Mouse (Mus musculus) heart, postnatal 10 days (tissue): Measurements from ENCODE around the gene Nfe2l1. TPM values are rescaled to one million over a fixed set of nuclear protein-coding genes. Genes with fewer than 3 reads are reported as not detected.
"Not testable (repeated sequence)": the region's sequence is repeated elsewhere in the genome, so short reads cannot be mapped to it uniquely, and the experiment has no call there.

ENCODE experiments used
- DNase-seq, 2 experiments: peaks; one replicate each; pipeline ENCODE4 v3.0.0; 2021
- intact Hi-C: fragments of 180-260 bp; cut with DNase I; formaldehyde crosslinking; loops from one replicate; pipeline ENCODE4 v1.15.1; 2025
- total RNA-seq, 2 experiments: library from RNA; stranded (reverse); gene quantifications; 2 replicates each; pipeline ENCODE4 v1.2.3; 2021

Nfe2l1 gene
- total RNA-seq, 2 experiments from 2014 or later, result 302 to 348 TPM

- DNase-seq, result peak; percentile 87 to 89
- intact Hi-C loops, result no loop called here
These were observed 5.6 kb downstream of the Nfe2l1 start for GRCm38 (mm10) chr11:96823880-96824782.

DNA sequence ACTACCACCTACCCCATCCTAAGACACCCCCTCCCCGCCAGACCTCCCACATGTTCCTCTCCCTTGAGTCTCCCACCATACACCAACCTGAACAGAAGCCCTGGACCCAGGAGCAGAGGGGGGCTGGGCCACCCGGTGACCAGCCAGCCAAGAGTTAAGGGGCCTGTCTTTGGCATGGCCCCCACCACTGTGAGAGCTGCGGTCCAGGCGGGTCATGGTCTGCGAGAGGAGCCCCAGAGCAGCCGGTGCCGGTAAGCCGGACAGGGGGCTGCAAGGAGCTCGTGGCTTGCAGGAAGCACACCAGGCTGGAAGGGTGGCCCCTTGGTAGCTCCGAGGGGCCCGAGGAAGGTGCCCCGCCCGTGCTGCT lies 6.3 kb downstream of the Nfe2l1 start:
- DNase-seq, result peak in 1 of 2 experiments; percentile 18
- intact Hi-C loops, result no loop called here

DNA sequence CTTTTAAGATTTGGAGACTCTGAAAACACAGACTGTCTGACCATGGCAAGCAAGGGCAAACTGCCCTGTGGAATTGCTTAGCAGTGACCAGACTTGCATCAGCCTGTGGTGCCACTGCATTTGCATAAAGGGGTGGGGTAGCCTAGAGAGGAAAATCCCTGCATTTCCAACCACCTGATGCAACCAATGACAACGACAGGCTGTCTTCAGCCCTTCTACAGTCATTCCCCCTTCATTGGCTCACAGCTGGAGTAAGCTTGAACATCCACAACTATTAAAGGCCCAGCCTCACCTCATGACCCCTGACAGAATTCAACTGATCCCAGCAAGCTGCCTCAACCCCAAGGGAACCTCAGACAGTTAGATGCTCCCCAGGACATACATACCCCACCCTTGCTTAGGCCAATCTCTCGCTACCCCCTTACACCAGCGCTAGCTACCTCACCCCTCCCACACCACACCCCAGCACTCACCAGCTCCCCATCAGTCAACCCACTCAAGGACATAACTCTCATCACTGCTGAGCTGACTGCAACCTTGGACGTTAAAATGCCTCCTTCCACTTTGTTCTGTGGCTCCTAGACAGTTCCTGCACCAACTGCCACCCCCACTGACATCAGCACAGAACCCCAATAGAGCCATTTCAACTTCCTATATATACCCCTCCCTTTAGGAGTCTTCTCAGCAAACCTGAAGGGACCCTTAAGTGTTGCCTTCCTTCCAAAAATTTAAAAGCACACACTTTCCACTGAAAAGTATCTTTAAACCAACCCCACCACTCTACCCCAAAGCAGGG lies 6.9 kb downstream of the Nfe2l1 start:
- intact Hi-C loops, result no loop called here
- DNase-seq, result peak in 1 of 2 experiments; percentile 20

DNA sequence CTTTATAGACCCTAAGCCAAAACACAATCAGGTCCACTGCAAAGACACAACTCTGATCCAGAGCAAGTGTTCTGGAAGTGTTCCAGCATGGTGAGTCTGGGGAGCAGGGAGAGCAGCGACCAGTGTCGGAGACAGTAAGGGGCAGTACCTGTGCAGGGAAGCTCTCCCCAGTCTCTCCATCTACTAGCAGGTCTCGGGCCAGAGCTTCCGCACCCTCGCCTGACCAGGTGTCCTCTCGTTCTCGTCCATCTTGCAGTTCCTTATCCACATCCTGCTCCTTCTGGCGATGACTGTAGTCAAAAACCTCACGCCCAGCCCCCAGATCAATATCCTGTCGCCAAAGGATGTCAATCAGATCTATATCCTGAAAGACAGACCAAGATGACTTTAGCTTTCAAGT lies 7.8 kb downstream of the Nfe2l1 start:
- intact Hi-C loops, result no loop called here
- DNase-seq, result no peak

DNA sequence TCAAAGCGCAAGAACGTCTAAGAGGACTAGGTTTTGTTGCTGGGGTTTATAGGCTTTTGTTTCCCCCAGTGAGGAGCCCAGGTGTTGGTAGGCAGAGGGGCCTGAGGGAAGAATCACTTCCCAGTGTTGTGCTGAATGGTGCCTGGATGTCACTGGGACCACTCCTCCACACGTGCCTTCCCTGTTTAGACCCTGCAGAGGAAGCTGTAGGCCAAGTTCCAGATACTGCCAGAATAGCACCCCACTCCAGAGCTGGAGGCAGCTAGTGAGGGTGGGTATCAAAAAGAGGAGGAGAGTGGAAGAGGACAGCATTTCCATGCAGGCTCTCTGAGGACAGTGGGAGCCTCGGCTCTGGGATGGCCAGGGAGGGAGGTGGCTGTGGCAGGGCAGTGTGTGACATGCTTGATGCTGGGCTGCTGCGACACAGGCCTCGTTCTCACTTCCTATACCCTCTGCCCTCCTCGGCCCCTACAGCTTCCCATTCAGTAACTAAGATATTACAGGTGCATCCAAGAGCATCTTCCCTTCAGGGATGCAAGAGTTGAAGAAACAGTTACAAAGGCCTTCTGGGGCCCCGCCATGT lies 11.5 kb downstream of the Nfe2l1 start:
- intact Hi-C loops, result no loop called here
- DNase-seq, result no peak

GRCm38 (mm10) chr11:96816979-96817378 lies 12.8 kb downstream of the Nfe2l1 start:
- DNase-seq, result no peak
- intact Hi-C loops, result no loop called here

GRCm38 (mm10) chr11:96816494-96816893 lies 13.3 kb downstream of the Nfe2l1 start:
- intact Hi-C loops, result no loop called here
- DNase-seq, result no peak

DNA sequence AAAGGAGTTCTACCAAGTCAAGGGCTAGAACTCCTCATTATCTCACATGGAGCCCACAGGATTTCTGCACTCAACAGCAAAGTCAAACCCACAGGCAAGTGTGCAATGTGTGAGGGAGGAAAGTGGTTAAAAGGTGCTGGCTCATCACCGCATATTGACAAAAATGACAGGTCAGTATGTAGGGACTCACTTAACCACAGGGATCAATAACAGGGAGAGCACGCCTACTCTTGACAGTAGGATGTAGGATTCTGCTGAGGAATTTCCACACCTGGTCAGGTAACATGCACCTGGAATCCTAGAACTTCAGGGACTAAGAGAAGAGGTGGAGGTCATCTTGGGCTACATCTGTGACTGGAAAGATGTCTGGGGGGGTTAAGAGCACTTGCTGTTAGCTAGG lies 13.9 kb downstream of the Nfe2l1 start:
- intact Hi-C loops, result no loop called here
- no peak for DNase-seq

GRCm38 (mm10) chr11:96814443-96814842 lies 15.3 kb downstream of the Nfe2l1 start:
- intact Hi-C loops, result no loop called here

DNA sequence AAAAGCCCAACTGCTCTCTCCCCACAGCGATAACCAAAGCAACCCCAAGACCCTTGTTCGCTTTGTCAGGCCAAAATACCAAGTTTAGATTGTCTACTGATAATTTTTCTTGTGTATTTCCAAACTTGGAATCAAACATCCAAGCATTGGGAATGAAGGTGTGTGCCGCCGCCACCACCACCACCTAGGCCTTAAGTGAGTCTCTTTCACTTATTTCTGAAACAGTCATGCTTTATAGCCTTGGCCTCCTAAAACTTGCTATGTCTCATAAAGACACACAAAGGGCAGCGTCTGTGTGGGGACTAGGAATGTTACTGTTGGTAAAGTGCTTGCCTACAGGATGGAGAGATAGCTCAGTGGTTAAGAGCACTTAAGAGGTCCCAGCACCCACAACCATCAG lies 15.8 kb downstream of the Nfe2l1 start:
- intact Hi-C loops, result no loop called here
- DNase-seq, result no peak

More at GRCm38 (mm10) chr11:96814443-96814842, 15.3 kb downstream of the Nfe2l1 start:
- DNase-seq, result no peak

DNA sequence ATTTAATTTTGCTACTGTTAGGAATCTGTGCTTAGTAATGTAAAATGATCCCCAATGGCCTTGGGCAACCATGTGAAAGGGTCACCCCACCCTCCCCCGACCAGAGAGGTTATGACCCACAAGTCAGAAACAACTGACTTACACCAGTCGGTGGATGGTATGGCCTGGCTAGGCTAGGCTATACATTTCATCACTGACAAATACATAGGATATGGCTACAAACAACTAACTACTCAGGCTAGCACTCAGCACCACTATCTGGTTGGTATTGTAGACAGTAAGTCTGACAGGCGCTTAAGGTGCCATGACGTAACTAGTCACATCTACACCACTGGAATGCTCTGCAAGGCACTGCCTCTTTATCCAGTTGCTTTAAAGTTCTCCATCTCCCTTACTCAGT lies 16.3 kb downstream of the Nfe2l1 start:
- no peak for DNase-seq
- intact Hi-C loops, result no loop called here

DNA sequence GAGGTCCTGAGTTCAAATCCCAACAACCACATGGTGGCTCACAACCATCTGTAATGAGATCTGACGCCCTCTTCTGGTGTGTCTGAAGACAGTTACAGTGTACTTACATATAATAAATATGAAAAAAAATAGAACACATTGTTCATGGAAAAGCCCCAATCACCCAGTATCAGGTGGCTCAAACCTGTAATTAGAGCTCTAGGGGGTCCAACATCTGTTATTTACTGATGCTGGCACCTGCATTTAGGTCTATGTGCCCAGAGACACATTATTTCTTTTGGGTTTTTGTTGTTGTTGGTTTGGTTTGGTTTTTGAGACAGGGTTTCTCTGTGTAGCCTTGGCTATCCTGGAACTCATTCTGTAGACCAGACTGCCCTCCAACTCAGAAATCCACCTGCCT lies 18.6 kb downstream of the Nfe2l1 start:
- intact Hi-C loops, DNase-seq: not testable (repeated sequence)

DNA sequence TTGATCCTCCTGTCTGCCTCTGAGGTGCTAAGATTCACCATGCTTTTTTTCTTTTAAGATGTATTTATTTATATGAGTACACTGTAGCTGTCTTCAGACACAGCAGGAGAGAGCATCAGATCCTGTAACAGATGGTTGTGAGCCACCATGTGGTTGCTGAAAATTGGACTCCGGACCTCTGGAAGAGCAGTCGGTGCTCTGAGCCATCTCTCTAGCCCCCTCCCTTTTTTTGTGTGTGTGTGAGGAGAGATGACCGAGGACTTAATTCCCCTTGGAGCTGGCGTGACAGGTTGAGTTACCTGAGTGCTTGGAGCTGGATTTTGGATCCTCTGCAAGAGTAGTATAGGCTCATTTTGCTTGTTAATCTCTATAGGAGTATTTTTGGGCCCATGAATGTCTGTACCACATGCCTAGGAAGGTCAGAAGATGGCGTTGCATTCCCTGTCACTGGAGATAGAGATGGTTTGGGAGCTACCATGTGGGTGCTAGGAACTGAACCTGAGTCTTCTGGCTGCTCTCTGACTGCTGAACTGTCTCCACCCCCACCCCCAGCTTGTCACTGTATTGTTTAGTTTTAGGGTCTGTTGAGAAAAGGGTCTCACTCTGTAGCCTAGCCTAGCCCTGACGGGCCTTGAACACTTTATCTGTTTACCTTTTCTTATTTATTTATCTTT lies 20.1 kb downstream of the Nfe2l1 start:
- DNase-seq, result no peak
- intact Hi-C loops, result no loop called here

DNA sequence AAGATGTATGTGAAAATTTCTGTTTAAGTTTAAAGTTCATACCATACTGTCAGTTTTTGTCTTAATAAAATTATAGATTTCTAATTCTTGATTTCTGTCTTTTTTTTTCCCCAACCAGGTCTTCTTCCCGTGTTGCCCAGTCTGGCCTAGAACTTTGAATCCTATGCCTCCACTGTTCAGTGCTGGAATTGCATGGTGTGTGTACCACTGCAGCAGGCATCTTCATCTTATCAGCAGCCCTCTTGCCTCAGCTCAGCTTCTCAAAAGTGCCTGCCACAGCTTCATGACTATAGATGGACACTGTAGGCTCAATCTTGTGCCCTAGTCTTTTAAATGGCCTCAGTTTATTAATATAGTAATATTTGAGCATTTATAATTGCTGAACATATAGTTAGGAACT lies 21.7 kb downstream of the Nfe2l1 start:
- intact Hi-C loops, result no loop called here
- peak in 1 of 2 experiments; percentile 20 for DNase-seq

DNA sequence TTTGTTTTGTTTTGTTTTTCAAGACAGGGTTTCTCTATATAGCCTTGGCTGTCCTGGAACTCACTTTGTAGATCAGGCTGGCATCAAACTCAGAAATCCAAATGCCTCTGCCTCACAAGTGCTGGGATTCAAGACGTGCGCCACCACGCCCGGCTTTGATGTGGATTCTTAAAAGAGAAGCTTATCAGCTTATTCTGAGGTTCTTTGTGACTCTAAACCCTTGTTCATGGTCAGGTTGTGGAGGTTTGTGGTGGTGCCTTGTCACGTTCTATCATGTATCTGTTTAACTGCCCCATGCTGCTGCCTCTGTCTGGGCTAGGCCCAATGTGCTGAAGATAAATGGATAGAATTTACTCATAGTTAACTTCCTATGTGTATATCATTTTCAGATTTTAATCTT lies 24.2 kb downstream of the Nfe2l1 start:
- intact Hi-C loops, result no loop called here

DNA sequence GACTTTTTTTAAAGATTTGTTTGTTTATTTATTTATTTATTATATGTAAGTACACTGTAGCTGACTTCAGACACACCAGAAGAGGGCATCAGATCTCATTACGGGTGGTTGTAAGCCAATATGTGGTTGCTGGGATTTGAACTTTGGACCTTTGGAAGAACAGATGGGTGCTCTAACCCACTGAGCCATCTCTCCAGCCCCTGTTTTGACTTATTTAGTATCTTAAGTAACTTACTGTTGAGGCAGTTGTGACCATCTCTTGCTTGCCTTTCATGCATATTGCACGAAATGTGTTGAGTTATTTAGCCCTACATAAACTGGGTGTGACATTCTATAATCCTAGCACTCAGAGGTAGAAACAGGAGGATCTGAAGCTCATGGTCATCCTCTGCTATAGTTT lies 30.3 kb downstream of the Nfe2l1 start:
- no peak for DNase-seq
- intact Hi-C loops, result no loop called here

More for the DNA sequence above, 24.2 kb downstream of the Nfe2l1 start:
- DNase-seq, result no peak

GRCm38 (mm10) chr11:96796586-96796985 lies 33.2 kb downstream of the Nfe2l1 start:
- DNase-seq, result no peak
- intact Hi-C loops, result no loop called here

DNA sequence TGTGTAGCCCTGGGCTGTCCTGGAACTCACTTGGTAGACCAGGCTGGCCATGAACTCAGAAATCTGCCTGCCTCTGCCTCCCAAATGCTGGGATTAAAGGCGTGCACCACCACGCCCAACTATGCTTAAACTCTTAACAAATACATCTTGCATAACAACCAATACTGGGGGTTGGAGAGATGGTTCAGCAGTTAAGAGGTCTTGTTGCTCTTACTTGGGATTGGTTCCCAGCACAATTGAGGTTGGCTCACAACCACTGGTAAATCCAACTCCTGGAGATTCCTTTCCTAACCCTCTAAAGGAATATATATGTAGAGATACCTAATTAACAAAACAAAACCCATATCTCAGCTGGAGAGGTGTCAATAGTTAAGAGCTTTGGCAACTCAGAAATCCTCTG lies 33.7 kb downstream of the Nfe2l1 start:
- intact Hi-C loops, result no loop called here
- no peak for DNase-seq

- intact Hi-C loops, result no loop called here
- DNase-seq, result no peak
These were observed 34.3 kb downstream of the Nfe2l1 start for GRCm38 (mm10) chr11:96795491-96795890.

- intact Hi-C loops, result no loop called here
- DNase-seq, result no peak
These were observed 39.1 kb downstream of the Nfe2l1 start for GRCm38 (mm10) chr11:96790681-96791080.

- DNase-seq, result no peak
- intact Hi-C loops, result loop anchor here (2.0 kb wide), 1 partner anchor 37 kb away; no protein-coding TSS in a partner anchor
These were observed 39.8 kb downstream of the Nfe2l1 start for GRCm38 (mm10) chr11:96789990-96790389.
